Mouse (Mus musculus): ENCODE data around the gene Foxb1. TPM values are rescaled to one million over a fixed set of nuclear protein-coding genes. Genes with fewer than 3 reads are reported as not detected.

Foxb1 gene
- not detected for polyA plus RNA-seq (2012; fragmentation: generic; extraction: Trizol)

- TF ChIP-seq POLR2AphosphoS2 (IDR thresholded peaks at IDR 0.05; ENCODE audit: insufficient read length, low read depth), result no peak
- TF ChIP-seq POLR2A (IDR thresholded peaks at IDR 0.05; ENCODE audit: insufficient read length, low read depth), result no peak
- no peak for TF ChIP-seq MAX (IDR thresholded peaks at IDR 0.05; ENCODE audit: low read depth)
- no peak within 1 kb of the TSS for H3K4me3 ChIP-seq
- H3K4me2 ChIP-seq (ENCODE audit: low read depth), result no peak within 1 kb of the TSS
Measured at GRCm38 (mm10) chr9:69760371-69761301, at the start of gene Foxb1. Foxb1 (minus strand) TSS chr9:69760940.

GRCm38 (mm10) chr9:69790562-69790961 lies 29.8 kb upstream of the Foxb1 start:
- Histone ChIP-seq H3K79me2 (ENCODE audit: control insufficient read depth, insufficient read depth) (no peaks in the 10 kb centered on the region), H3ac (ENCODE audit: control insufficient read depth, insufficient read length) (no peak overlapping the region), H3K4me3 (no peak overlapping the region), H3K27me3 (ENCODE audit: control insufficient read depth, insufficient read depth, insufficient read length) (peaks cover 5% of the 10 kb centered on the region), H3K4me2 (ENCODE audit: low read depth) (no peak overlapping the region), H3K36me3 (ENCODE audit: control insufficient read depth, insufficient read depth) (no peaks in the 10 kb centered on the region)
- TF ChIP-seq USF1 (IDR thresholded peaks at IDR 0.05; ENCODE audit: low read depth), result no peak
- no peak for TF ChIP-seq REST (IDR thresholded peaks at IDR 0.05; ENCODE audit: insufficient read depth, insufficient read length)
- no peak for TF ChIP-seq MAX (IDR thresholded peaks at IDR 0.05; ENCODE audit: low read depth)
- no peak for TF ChIP-seq SRF (IDR thresholded peaks at IDR 0.05; ENCODE audit: control insufficient read depth, insufficient read length, low read depth)
- no peak for TF ChIP-seq POLR2A (IDR thresholded peaks at IDR 0.05; ENCODE audit: insufficient read length, low read depth)
- TF ChIP-seq MYOD1 (IDR thresholded peaks at IDR 0.05; ENCODE audit: control insufficient read depth in 1 of 3, insufficient read length in 2 of 3, low read depth in 2 of 3), result no peak
- TF ChIP-seq TCF3 (IDR thresholded peaks at IDR 0.05; ENCODE audit: insufficient read length, low read depth), result no peak
- TF ChIP-seq E2F4 (IDR thresholded peaks at IDR 0.05; ENCODE audit: insufficient read depth), result no peak
- no peak for TF ChIP-seq MYOG (IDR thresholded peaks at IDR 0.05; ENCODE audit: control insufficient read depth in 1 of 3, insufficient read depth in 1 of 3, insufficient read length in 2 of 3, low read depth in 2 of 3)
- TF ChIP-seq CEBPB (IDR thresholded peaks at IDR 0.05; ENCODE audit: insufficient read depth, poor library complexity, severe bottlenecking), result no peak

More at GRCm38 (mm10) chr9:69760371-69761301, at the start of gene Foxb1:
- H3ac ChIP-seq (ENCODE audit: control insufficient read depth, insufficient read length), result no peak within 1 kb of the TSS
- no peaks in the 10 kb centered on the region for H3K36me3 ChIP-seq (ENCODE audit: control insufficient read depth, insufficient read depth)
- H3K79me2 ChIP-seq (ENCODE audit: control insufficient read depth, insufficient read depth), result no peaks in the 10 kb centered on the region
- H3K27me3 ChIP-seq (ENCODE audit: control insufficient read depth, insufficient read depth, insufficient read length), result peaks cover 71% of the 10 kb centered on the region

- H3K36me3 ChIP-seq (ENCODE audit: control insufficient read depth, insufficient read depth), result no peaks in the 10 kb centered on the region
- TF ChIP-seq POLR2AphosphoS2 (IDR thresholded peaks at IDR 0.05; ENCODE audit: insufficient read length, low read depth) (no peak), E2F4 (IDR thresholded peaks at IDR 0.05; ENCODE audit: insufficient read depth) (no peak), SRF (IDR thresholded peaks at IDR 0.05; ENCODE audit: control insufficient read depth, insufficient read length, low read depth) (no peak), USF1 (IDR thresholded peaks at IDR 0.05; ENCODE audit: low read depth) (no peak), MAX (IDR thresholded peaks at IDR 0.05; ENCODE audit: low read depth) (no peak), MYOD1 (IDR thresholded peaks at IDR 0.05; ENCODE audit: control insufficient read depth in 1 of 3, insufficient read length in 2 of 3, low read depth in 2 of 3) (no peak)
- no peaks in the 10 kb centered on the region for H3K79me2 ChIP-seq (ENCODE audit: control insufficient read depth, insufficient read depth)
- no peak overlapping the region for H3K4me2 ChIP-seq (ENCODE audit: low read depth)
- H3K4me3 ChIP-seq, result no peak overlapping the region
- H3K27me3 ChIP-seq (ENCODE audit: control insufficient read depth, insufficient read depth, insufficient read length), result peaks cover 5% of the 10 kb centered on the region
- H3ac ChIP-seq (ENCODE audit: control insufficient read depth, insufficient read length), result no peak overlapping the region
Measured at GRCm38 (mm10) chr9:69779996-69780395, 19.3 kb upstream of the Foxb1 start.

- H3K27me3 ChIP-seq (ENCODE audit: control insufficient read depth, insufficient read depth, insufficient read length), result peaks cover 51% of the 10 kb centered on the region
- no peaks in the 10 kb centered on the region for H3K36me3 ChIP-seq (ENCODE audit: control insufficient read depth, insufficient read depth)
- no peak for TF ChIP-seq POLR2A (IDR thresholded peaks at IDR 0.05; ENCODE audit: insufficient read length, low read depth)
- TF ChIP-seq SRF (IDR thresholded peaks at IDR 0.05; ENCODE audit: control insufficient read depth, insufficient read length, low read depth), result no peak
- no peak for TF ChIP-seq USF1 (IDR thresholded peaks at IDR 0.05; ENCODE audit: low read depth)
- no peak for TF ChIP-seq MAX (IDR thresholded peaks at IDR 0.05; ENCODE audit: low read depth)
- TF ChIP-seq TCF12 (IDR thresholded peaks at IDR 0.05; ENCODE audit: insufficient read depth, poor library complexity, severe bottlenecking), result no peak
- TF ChIP-seq CEBPB (IDR thresholded peaks at IDR 0.05; ENCODE audit: insufficient read depth, poor library complexity, severe bottlenecking), result no peak
- no peak for TF ChIP-seq E2F4 (IDR thresholded peaks at IDR 0.05; ENCODE audit: insufficient read depth)
- TF ChIP-seq TCF3 (IDR thresholded peaks at IDR 0.05; ENCODE audit: insufficient read length, low read depth), result no peak
- TF ChIP-seq MYOD1 (IDR thresholded peaks at IDR 0.05; ENCODE audit: control insufficient read depth in 1 of 3, insufficient read length in 2 of 3, low read depth in 2 of 3), result no peak
- TF ChIP-seq REST (IDR thresholded peaks at IDR 0.05; ENCODE audit: insufficient read depth, insufficient read length), result no peak
- no peak for TF ChIP-seq POLR2AphosphoS2 (IDR thresholded peaks at IDR 0.05; ENCODE audit: insufficient read length, low read depth)
- TF ChIP-seq MYOG (IDR thresholded peaks at IDR 0.05; ENCODE audit: control insufficient read depth in 1 of 3, insufficient read depth in 1 of 3, insufficient read length in 2 of 3, low read depth in 2 of 3), result no peak
- H3K4me3 ChIP-seq, result no peak overlapping the region
- no peaks in the 10 kb centered on the region for H3K79me2 ChIP-seq (ENCODE audit: control insufficient read depth, insufficient read depth)
- no peak overlapping the region for H3K4me2 ChIP-seq (ENCODE audit: low read depth)
- no peak overlapping the region for H3ac ChIP-seq (ENCODE audit: control insufficient read depth, insufficient read length)
Measured at GRCm38 (mm10) chr9:69769949-69770585, 9.3 kb upstream of the Foxb1 start.

All from myocyte (in vitro differentiated cells).